In the genomic region with DNA sequence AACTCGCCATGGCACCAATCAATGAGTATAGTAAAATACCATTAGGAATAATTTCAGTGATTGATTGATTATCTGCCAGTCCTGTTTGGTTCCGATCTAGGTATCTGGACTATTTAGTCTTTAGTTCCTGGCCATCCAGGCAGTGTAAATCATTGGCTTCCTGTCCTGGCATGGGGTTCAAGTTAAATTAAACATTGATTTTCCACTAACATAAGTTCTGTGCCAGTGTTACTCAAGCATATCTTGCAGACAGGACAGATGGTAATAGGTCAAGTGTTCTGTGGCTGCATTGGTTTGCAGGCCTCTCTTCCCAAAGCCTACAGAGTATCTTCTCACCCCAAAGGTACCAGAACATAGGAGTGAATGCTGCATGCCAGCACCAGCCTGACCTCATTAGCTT, we compare ENCODE assay signal across 13 mouse cellular contexts.
"Had no signal": no experiment of that assay in that cellular context is flagged by ENCODE, and none has a peak within 500 bp of the region (broad histone marks: within the 10 kb centered on the region; RNA-seq: fewer than 3 reads in every experiment).

No protein-coding gene starts in this region.

- DNase-seq: lung, adult 18-20 months; lung, embryonic 14.5 days; lung, postnatal 10 days; lung, postnatal 4 days; midbrain, embryonic 14.5 days; retina, postnatal 1 day; right cerebral cortex, adult 18-20 months; right cerebral cortex, postnatal 25 days; right cerebral cortex, postnatal 4 days; spleen, adult 18-20 months; thymus, adult 18-20 months; thymus, postnatal 14 days; thymus, postnatal 36 days had no signal
